Mouse (Mus musculus): ENCODE results near the gene Zfp146.
"Not testable (repeated sequence)": the region's sequence is repeated elsewhere in the genome, so short reads cannot be mapped to it uniquely, and the experiment has no call there.

The Zfp146 gene

GRCm38 (mm10) chr7:30129900-30130299 is 39.6 kb downstream of the Zfp146 start:
- no peak for DNase-seq (ENCODE audit: low spot score in 2 of 2)

- no peak for DNase-seq (ENCODE audit: low spot score in 2 of 2)
Observed at GRCm38 (mm10) chr7:30122188-30122530, 47.4 kb downstream of the Zfp146 start.

DNA sequence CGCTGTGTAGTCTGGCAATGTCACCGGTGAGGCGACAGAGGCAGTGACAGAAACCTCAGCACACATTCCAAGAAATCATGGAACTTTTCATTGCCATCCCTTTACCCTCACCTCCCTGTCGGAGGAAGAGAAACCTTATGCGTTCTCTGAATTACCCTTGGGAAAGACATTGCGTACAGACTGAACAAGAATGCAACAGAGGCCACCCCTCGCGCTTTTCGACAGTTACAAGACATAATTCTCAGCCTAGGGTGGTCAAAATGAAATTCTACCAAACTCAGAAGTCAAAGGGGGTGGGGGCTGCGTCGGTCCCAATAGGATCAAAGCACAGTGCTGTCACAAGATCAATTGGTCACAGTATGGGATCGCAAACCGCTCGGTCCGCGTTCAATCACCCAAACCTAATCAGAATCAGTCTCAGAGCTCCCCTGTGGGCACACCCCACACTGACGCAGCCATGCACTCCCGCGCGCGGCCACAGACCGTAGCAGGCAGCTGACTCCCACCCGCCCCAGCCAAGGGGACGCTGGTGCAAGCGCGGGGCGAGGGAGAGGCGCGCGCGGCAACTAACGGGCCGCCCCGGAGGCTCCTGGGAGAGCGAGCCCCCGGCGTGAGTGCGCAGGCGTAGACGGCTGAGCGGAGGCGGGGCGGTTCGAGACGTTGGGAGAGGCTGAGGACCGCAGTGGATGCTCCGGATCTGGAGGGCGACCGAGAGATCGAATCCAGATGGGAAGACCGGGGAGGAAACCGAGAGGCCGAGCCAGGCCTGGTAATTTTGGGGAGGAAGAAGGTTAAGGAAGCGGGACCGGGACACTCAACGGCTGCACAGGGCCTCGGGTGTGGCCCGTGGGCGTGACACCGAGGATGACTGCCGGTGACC is 48.0 kb downstream of the Zfp146 start, which contains the start of gene Zfp382:
Zfp382 (plus strand) TSS at position 635 of the 880 bp plus-strand sequence.
- peak; percentile 74 to 88 for DNase-seq (ENCODE audit: low spot score in 2 of 2)

DNA sequence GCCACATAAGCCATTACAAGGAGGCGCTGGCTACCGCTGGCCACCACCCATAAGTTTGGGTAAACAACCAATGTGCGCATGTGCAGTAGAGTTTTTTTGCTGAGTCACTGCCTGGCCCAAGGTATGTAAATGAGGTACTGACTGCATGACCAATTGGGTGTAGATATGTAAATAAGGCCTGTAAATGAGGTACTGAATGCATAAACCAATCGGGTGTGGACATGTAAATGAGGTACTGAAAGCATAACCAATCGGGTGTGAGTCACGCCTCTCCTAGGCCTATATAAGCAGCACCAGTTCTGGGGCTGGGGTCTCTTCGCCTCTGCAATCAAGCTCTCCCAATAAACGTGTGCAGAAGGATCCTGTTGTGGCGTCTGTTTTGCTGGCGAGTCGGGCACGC is 51.6 kb downstream of the Zfp146 start:
- not testable (repeated sequence) for DNase-seq (ENCODE audit: low spot score in 2 of 2)

DNA sequence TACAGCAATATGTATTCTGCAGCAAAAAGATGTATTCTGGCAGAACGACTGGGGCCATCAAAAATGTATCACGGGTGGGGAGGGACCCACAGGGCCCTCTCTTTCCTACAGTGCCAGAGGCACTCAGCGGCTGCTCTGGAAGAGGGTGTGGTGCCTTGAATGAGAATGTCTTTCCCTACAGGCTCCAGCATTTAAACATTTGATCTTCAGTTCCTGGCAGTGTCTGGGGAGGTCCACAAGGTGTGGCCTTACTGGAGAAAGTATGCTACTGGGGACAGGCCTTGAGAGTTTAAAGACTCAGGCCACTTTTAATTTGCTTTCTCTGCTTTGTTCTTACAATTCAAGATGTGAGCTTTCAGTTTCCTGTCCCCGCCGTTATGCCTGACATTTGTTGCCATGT is 53.5 kb downstream of the Zfp146 start:
- DNase-seq (ENCODE audit: low spot score in 2 of 2): no peak
